Mouse (Mus musculus): Measurements from ENCODE around the gene Kit.

Kit gene

DNA sequence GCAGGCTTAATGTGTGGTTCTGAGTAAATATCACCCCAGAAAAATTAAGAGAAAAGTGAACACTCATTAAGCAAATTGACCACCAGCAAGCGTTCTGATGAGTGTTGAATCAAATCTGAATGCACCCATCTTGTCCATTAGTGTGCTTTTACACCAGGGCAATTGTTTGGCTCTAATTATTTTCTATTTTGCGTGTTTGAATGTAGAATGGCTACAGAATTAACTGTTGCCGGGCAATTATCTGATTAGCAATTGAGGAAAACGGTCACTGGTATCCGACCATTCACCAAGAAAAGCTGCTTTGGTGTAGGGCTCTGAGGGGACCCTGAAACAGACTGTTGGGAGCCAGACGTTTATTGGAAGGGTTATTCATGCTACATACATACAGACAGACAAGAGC, 16.2 kb downstream of the Kit start:
- DNase-seq, result no peak

DNA sequence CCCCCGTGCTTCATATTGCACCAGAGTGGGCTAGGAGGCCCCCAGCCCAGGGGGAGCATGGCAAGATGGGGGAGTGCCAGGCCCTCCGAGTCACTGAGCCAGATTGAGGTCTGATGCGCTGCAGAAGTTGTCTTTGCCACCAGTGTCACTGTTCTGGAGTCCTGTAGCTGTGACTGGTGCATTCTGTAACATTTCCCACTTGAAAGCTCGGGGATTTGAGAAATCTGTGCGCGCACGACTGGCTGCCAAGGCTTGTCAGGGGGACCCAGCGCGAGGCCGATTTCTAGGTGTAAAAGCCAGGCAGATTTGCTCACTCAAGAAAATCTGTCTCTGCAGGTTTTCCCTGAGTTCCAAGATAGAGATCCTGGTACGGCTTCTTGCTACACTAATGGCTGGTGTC, 16.9 kb downstream of the Kit start:
- no peak for DNase-seq

DNA sequence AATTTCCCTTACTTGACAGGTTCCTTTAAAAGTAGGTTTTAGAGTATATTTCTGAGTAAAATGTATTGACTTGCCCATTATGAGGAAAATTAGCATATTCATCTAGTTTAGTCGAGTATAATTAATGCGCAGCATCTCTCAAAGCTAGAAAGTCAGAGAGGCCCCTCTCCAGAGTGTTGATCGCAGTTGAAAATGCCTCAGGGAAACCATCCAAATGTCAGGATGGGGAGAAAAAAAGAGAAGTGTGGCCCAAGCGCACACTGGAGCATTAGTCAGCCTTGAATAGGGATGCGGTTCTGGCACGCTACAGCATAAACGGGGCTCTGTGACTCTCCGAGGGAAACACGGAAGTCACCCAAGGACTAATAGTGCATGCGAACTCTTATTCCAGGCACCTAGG, 20.6 kb downstream of the Kit start:
- DNase-seq, result no peak

DNA sequence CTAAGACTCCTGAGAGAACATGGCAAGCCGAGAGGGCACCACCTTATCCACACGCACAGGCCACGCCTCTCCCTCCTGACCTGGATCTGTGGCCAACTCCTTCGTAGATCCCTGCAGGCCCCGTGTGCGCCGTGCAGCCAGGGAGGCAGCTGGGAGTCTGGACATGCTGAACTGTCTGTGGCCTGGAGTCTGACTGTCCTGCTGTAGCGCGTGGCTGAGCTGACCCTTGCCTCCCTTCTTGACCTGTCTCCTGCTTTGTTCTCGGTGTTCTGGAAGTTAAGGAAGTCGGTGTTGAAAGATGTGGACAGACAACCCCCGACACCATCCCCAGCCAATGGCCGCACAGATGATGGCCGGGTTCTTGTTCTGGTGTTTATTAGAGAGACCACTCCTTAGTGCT, 21.5 kb downstream of the Kit start:
- DNase-seq, result peak; percentile 46

DNA sequence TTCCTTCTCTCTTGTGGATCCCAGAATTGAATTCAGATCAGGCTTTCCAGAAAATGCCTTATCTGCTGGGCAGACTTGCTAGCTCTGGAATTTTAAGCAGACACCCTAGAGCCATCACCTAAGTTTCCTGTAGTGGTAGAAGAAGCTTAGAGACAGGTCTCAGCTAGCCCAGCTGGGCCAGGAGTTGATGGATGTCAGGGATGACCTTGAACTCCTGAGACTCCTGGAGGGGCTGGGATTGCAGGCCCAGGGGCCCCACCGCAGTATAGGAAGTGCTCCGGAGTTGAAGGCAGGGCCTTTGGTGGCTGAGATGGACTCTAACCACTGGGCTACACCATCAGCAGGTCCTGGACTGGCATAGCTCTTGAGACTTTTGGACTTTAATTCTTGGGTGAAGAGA, 22.6 kb downstream of the Kit start:
- DNase-seq, result no peak

DNA sequence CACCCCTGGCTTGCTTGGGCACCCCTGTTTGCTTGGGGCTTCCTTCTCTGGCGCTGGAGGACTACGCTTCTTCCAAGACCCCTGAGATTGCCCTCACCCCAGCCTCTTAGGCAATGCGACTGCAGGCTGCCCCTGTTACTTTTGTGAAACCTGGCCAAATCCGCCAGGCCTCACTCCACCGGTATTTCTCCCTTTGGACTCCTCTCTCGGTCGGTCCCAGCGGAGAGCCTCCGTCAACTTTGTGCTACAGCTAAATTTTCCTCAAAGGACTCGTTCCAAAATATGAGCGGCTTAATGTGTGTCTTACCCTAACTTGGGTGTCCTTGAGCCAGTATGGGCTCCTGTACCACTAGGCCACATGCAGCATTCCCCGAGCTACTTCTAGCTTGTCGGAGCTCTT, 23.8 kb downstream of the Kit start:
- no peak for DNase-seq

DNA sequence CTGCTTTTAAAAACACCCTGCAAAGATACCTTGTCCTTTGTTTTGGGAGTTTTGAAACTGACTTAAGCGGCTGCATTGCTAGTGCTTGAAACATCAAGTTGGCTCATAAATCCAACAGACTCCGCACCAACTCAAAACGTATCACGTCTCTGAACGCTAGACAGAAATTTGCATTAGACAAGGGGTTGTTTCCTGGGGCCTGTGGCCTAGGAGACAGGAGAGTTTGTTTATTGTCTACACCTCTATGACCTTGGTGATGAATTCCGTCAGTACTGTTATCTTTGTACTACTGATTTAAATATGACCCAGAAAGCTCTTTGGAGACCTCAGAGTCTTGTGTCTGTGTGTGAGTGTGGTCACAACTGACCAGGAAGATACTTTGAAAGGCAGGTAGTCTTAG, 25.3 kb downstream of the Kit start:
- DNase-seq, result no peak

DNA sequence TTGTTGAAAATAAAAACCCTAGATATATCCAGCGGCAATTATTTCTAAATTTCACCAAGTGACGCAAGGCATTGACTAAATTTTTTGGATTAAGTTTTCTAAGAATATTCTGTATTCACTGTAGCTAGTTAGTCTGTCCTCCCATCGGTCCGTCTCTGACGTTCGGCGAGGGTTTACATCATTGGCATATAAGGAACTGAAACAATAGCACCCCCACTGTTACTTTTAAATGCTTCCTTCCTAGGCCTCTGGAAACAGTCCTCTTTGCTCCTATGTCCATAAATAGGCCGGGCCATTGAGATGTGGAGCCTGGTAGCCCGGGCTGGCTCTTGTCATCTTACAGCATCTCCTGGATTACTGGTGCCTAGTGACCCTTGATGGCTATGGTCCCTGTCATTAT, 29.5 kb downstream of the Kit start:
- no peak for DNase-seq

DNA sequence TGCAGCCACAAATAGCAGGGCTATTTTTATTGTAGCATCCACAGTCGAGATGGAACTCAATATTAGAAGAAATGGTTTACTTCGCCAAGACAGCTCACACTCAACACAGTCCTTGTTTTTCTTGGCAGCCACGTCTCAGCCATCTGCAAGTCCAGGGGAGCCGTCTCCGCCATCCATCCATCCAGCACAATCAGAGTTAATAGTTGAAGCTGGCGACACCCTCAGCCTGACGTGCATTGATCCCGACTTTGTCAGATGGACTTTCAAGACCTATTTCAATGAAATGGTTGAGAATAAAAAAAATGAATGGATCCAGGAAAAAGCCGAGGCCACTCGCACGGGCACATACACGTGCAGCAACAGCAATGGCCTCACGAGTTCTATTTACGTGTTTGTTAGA, 32.2 kb downstream of the Kit start:
- DNase-seq, result no peak

DNA sequence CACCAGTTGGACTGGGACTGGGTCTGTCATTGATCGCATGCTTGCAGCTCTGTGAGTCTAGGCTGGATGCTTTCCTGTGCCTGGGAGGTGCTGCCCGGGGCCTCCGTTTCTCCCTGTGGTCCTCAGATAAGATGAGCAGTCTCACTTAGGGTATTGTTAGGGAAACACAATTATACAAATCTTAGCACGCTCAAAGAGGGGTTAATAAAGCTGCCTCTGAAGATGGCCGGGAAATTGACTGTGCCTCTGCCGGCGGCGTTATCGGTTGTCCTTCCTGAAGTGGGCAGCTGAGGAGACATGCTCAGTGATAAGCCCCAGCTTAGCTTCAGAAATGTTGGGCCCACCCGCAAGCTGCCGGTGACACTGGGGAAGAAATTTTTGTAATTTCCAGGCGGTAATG, 33.3 kb downstream of the Kit start:
- DNase-seq, result no peak

DNA sequence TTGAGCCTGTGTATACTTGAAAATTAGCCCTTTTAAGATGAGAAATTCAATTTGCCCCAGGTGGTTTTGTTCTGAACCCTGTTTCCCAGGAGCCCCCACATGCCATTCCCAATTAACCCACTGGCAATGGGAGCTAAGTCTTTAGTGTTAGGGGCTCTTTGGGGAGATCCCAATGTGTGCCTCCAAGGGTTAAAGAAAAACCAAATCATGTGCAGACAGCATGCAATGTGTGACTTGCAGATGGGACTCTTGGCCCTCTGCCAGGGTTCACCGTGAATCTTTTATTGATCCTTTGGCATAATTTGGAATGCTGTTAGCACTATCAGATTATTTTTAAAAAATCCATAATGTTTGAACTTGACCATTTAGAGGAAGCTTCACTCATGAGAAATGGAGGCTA, 37.7 kb downstream of the Kit start:
- DNase-seq, result no peak

DNA sequence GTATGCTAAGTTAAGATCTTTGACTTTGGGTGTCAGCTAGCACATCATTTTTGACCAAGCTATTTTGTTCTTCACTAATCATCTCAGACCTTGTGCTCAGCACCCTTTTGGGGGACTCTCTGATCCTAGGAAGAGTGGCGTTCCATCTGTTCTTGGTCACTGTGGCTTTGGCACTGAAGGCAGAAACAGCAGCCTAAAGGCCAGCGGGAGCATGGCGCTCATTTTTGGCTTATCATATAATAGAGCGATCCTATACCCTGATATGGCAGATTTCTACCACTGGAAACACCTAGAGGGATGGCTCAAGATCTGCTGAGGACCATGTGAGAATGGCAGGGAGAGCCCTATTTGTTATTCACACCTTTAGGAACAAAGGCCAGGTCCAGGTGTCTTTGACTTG, 38.2 kb downstream of the Kit start:
- DNase-seq, result no peak

DNA sequence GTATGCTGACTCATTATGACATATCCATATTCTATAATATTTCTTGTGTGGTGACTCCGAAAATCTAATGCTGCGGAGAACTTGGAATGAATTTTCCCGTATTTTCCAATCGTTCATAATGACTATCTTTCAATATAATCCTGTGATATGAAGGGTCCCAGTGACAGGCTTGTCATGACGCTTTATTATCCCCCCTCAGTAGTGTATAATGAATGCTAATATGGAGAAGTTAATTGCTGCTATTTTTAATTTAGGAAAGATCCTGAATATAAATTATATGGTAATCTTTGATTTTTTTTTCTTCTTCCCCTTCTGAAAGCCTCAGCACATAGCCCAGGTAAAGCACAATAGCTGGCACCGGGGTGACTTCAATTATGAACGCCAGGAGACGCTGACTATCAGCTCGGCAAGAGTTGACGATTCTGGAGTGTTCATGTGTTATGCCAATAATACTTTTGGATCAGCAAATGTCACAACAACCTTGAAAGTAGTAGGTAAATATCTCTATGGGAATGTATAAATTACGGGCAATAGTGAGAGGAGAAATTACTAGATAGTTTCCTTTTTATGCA, 40.4 kb downstream of the Kit start:
- no peak for DNase-seq

DNA sequence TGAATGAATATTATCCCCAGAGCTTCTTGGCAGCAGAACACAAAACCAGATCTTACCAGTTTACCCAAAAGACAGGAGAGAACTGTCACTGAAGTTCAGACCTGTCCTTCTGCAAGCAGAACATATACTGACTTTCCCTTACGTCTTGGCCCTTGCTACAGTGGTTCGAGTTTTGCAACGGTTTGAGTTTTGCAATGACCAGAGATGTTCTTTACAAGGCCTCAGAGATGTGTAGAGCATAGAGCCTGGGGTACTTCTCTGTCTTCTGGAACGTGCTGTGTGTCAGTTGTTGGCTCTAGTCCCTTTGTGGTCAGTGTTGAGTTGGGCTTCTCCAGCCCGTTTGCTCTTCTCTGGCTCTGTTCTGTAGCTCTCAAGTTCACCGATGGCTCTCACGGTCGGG, 40.9 kb downstream of the Kit start:
- no peak for DNase-seq

DNA sequence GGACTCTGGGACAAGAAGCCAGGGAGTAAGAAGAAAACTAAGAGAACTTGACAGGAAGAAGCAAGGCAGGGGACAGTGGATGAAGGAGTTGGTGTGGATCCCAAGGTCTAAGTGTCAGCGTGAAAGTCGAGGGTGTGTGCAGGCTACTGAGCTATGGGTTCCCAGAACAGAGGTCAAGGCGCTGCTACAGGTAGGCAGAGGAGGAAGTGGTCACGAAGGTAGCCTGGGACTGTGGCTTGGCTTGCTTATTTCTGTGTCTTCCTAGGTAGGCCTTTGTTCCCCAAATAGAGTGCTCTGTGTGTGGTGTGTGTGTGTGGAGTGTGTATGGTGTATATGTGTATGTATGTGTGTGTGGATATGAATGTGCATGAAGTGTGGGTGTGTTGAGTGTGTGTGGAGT, 47.7 kb downstream of the Kit start:
- no peak for DNase-seq

DNA sequence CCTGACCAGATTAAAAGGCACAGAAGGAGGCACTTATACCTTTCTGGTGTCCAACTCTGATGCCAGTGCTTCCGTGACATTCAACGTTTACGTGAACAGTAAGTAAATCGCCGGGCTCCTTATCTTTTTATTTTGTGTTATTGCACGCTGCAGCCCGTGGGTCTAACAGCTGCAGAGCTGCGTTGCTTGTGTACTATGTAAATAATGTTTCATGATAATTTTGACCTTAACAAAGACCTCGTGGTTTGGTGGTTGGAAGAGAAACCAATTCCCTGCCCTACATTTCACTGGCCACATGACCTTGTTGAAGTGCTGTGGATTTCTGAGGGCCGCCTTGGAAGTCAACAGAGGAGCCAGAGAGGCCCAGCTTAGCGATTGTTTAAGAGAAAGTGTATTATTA, 48.3 kb downstream of the Kit start:
- DNase-seq, result no peak

DNA sequence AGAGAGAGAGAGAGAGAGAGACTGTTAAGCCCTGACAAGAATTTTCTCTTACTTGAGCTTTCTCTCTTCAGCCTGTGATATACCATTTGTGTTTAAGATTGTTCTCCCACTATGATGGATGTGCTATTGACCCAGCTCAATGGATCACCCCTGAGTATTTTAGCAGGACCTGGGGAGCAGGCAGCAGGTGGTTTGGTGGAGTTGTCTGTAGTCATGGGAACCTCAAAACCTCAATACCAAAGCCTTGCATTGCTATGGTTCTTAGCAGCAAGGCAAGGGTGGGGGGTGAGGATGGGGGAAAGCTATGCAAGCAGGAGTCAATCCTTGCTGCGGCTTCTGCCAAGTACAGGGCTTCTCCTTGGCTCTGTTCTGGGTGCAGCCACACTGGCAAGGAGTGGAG, 48.8 kb downstream of the Kit start:
- no peak for DNase-seq

DNA sequence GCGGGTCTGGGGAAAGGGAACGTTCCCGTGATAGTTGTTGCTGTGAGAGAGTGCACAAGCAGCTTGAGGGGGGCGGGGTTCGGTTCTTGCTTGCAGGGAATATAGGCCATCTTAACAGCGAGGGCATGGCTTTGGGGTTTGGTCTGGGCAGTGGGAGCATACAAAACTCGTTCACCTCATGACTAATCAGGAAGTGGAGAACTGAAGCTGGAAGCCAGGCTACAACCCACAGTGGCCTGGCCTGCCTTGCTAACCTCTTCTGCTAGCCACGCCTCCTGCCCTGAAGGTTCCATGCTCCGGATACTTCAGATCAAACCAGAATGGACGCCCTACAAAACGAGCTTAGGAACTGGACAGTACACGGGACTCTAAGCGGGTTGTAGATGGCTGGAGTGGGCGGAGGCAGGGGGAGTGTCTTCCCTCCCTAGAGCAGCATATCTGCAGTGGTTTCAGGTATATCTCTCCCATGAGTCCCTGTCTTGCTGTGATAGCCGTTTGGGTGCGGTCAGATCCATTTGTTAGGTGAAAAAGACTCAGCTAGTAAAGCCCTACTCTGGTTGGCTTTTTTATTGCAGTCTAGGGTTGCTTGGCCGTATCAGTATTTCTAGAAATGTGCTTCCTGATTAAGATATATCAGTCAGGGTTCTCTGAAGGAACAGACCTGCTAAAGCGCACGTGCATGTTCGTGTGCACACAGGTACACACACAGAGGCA, 49.4 kb downstream of the Kit start:
- no peak for DNase-seq

DNA sequence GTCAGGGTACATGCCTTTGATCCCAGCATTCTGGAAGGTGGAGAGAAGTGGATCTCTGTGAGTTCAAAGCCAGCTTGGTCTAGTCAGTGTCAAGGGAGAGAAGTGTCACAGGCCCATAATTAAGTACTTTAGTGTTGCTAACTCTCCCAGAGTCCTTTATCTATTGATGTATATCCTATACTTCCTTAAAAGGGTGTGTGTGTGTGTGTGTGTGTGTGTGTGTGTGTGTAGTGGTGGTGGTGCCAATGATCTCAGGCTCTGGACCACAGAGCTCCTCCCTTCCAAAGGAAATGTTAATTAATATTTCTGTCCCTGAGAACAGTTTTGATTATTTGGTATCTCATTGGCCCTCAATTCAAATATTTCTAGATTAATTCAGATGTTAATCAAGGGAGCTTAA, 50.3 kb downstream of the Kit start:
- no peak for DNase-seq

DNA sequence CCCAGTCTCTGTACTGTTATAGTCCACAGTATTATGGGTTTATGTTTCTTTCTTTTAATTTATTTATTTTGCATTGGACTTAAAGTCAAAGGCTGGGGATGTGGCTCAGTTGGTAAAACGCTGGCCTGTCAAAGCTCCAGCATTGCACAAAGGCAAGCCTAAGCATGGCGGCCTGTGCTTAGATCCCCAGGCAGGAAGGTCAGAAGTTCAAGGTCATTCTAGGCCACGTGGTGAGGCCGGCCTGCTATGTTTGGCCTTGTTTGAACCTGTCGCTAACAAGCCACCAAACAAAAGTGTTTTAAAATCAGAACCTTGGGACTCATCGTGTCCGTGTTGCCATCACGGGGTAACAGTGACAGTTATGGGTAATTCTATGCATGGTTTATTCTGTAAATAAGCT, 51.6 kb downstream of the Kit start:
- peak; percentile 23 for DNase-seq

DNA sequence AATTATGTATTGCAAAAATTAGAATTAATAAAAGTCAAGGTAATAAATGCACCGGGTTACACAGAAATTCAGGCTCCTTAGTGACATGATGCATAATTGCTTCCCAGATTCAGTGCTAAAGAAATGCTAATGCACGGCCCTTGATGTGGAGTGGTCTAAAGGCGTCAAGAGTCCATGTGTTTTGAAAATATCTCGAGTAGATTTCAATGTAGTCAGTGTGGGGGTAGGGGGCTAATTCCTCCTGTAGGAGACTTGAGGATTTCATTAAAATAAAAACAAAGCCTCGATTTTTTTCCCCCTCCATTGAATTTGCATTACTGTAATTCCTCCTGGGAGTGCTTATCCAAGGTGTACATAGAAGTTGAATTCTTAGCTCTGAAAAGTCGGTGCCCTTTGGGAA, 52.0 kb downstream of the Kit start:
- no peak for DNase-seq

DNA sequence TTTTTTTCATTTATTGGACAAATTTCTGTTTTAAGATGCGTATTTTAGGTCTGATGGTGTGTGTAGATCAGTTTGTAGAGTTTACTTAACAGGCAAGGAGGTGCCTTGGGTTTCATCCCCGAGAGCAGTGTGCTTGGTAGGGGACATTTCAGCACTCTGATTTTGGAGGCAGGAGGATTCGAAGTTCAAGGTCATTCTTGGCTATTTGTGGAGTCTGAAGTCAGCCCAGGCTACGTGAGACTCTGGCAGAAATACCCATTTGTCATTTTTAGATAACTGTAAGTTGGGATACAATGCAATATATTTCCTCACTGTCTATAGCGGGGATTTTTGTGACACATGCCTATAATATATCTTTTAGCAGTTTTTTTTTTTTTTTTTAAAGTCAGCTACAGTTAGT, 57.5 kb downstream of the Kit start:
- DNase-seq, result no peak

DNA sequence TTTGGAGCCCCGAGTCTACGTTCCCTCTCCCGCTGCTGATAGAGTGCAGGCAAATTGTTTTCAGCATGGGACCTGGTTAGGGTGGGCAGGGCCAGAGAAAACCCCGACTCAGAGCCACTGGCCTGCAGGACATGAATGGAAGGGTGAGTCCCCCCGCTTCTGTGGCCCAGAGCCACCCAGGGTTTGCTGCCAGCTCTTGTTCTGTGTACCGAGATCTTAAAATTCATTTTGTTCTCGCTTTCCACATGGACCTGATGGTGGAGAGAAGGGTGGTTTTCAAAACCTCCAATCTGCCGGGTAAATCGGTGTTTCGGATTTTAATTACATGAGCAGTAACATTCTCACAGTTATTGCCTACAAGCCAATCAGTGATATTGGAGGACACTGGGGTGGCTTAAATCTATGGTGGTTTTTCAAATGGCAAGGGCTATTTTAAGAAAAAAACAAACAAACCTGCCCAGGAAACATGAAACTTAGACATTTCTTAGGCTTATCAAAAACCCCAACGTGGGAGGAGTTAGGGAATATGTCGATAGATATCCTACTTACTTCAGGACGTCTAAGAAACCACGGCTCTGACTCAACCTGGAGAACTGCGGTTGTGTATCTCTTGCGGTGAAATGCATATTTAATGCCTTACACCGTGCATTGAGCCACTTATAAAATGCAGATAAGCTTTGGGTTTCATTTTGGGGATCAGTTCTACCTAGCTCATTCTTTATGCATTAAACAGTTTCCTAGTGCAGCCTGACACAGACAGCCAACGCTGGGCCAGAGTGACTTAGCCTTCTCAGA, 58.3 kb downstream of the Kit start:
- no peak for DNase-seq

DNA sequence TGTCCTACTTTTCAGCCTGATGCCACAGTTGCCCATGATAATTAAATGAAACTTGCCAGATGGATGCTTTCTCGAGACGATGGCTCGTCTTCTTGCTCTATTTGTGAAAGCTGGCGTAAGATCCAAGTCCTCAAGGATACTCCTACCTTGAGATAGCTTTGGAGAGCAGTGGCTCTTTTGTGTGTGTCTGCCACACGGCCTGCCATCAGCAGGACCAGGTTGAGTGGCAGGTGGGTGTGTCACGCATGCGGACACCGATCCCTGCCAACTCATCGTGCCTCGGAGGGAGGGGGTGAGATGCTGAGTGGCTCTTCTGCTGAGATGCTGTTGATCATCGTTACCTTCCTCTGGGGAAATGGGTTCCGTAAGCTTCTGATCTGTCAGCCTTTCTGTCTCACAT, 60.7 kb downstream of the Kit start:
- DNase-seq, result no peak

DNA sequence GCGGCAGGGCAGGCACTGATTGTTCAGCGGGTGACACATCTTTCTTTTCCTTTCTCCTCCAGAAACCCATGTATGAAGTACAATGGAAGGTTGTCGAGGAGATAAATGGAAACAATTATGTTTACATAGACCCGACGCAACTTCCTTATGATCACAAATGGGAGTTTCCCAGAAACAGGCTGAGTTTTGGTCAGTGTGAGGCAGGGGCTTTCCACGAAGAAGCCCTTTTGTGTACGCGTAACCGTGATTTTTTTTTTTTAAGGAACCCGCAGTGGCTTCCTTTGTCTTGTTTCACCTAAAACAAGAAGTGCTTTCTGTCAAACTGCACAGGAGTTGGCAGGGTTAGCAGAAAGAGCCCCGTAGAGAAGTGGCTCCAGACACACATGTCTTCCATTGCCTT, 65.9 kb downstream of the Kit start:
- DNase-seq, result no peak

All from embryo, embryonic 11 days (tissue).